Mouse (Mus musculus) heart, adult 2 months (tissue): Measurements from ENCODE around the gene Nucks1.

Experiments
- CTCF ChIP-seq: fragments of 200-600 bp; IDR thresholded peaks from 2 replicates; pipeline ENCODE4 v1.8.1; 2022; ENCODE audit warnings: antibody characterized with exemption, mild to moderate bottlenecking, moderate library complexity
- POLR2A ChIP-seq: fragments of 200-500 bp; IDR thresholded peaks from 2 replicates; pipeline ENCODE4 v1.6.1; 2011; ENCODE audit warnings: mild to moderate bottlenecking, low read depth, low read length, control low read depth; ENCODE audit not compliant: insufficient read depth

- TF ChIP-seq CTCF (no peak), POLR2A (no peak)
Observed at GRCm38 (mm10) chr1:131976886-131977285, 66.6 kb downstream of the Nucks1 start.
